Mouse (Mus musculus) stomach, embryonic 15.5 days (tissue): ENCODE data around the gene Gimap3. TPM values are rescaled to one million over a fixed set of nuclear protein-coding genes. Genes with fewer than 3 reads are reported as not detected.

ENCODE experiments used
- ATAC-seq: fragments of 200-750 bp; cut with Nextera tagmentation; 2 replicates; pipeline ENCODE4 v1.8.0; 2017; ENCODE audit warnings: low read depth, moderate number of reproducible peaks, moderate TSS enrichment; ENCODE audit not compliant: insufficient read depth, low FRiP score
- H3K27ac ChIP-seq: fragments of 300-500 bp; sonication (generic); 2 replicates; pipeline ENCODE4 v1.5.1; 2015; ENCODE audit warnings: mild to moderate bottlenecking, inconsistent platforms
- H3K27me3 ChIP-seq: fragments of 300-500 bp; sonication (generic); replicated peaks from 2 replicates; pipeline ENCODE4 v1.6.1; 2015; ENCODE audit warnings: inconsistent platforms
- H3K36me3 ChIP-seq: fragments of 300-500 bp; sonication (generic); 2 replicates; pipeline ENCODE4 v1.6.1; 2015; ENCODE audit warnings: inconsistent platforms
- H3K4me1 ChIP-seq: fragments of 300-500 bp; sonication (generic); 2 replicates; pipeline ENCODE4 v1.6.1; 2015; ENCODE audit warnings: inconsistent platforms
- H3K4me2 ChIP-seq: fragments of 300-500 bp; sonication (generic); 2 replicates; pipeline ENCODE4 v1.6.1; 2015; ENCODE audit warnings: mild to moderate bottlenecking, inconsistent platforms
- H3K4me3 ChIP-seq: fragments of 300-500 bp; sonication (generic); replicated peaks from 2 replicates; pipeline ENCODE4 v1.5.1; 2015; ENCODE audit warnings: inconsistent platforms
- H3K9ac ChIP-seq: fragments of 300-500 bp; sonication (generic); 2 replicates; pipeline ENCODE4 v1.6.1; 2015; ENCODE audit warnings: inconsistent platforms
- H3K9me3 ChIP-seq: fragments of 300-500 bp; sonication (generic); 2 replicates; pipeline ENCODE4 v1.6.1; 2016; ENCODE audit warnings: inconsistent platforms
- WGBS: fragments of 180-500 bp; shearing (Covaris S2); methylation state at CpG from one replicate; pipeline ENCODE4 v1.1.7; 2015; 5-methylcytosine and 5-hydroxymethylcytosine counted together
- polyA plus RNA-seq: library from polyadenylated mRNA; unstranded; fragments of >200 nt; fragmentation: Nextera tagmentation; extraction: Ambion mirVana; gene quantifications from 2 replicates; pipeline ENCODE4 v1.2.1, GENCODE M21; 2015

Gimap3 gene
- polyA plus RNA-seq, 1 experiment from 2014 or later: 0.06 TPM

- H3K27ac ChIP-seq: peak overlapping the region; percentile 42; the same call in 1 of the 2 replicates
- WGBS: 25% methylated on average over 3 of the region's 3 CpGs
- peak; percentile 54; the same call in 1 of the 2 replicates for ATAC-seq
- no peak overlapping the region for H3K9ac ChIP-seq
- peaks cover 12% of the 10 kb centered on the region; the same call in 1 of the 2 replicates for H3K4me1 ChIP-seq
- no peaks in the 10 kb centered on the region for H3K9me3 ChIP-seq
- H3K27me3 ChIP-seq: no peaks in the 10 kb centered on the region; the same call in 1 of the 2 replicates
- no peak overlapping the region for H3K4me3 ChIP-seq
- H3K4me2 ChIP-seq: peak overlapping the region; percentile 87; the same call in 1 of the 2 replicates
- H3K36me3 ChIP-seq: no peaks in the 10 kb centered on the region
Measured at GRCm38 (mm10) chr6:48741273-48741672, 29.4 kb downstream of the Gimap3 start.

DNA sequence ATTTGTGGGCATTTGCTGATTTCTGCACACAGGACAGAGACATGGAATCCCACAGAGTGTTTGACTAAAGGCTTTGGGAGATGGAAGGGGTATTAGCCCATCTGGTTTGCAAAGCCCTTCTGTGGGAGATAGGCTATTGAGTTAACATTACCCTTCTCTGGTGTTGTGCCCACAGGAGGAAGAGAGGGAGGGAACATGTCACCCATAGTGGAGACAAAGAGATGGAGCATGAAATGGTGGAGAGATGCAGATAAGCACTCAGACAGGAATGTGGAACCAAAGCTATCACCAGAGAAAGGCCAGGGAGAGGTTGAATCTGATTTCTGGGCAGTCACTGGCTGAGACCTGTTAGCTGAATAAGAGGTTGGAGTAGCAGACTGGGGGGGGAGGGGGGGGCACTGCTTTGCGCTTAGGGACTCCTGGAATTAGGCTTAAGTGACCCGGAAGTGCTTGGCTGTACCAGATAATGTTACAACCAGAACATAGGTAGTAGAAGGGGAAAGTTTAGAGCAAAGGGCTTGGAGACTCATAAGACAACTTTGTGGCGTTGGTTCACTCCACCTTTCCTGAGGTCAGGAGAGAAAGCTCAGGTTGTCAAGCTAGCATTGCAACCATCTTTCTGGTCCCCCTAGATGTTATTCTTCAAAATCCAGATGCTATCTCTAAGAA, 30.0 kb downstream of the Gimap3 start:
- H3K27me3 ChIP-seq: no peaks in the 10 kb centered on the region; the same call in 1 of the 2 replicates
- H3K27ac ChIP-seq: peak overlapping the region; percentile 44
- WGBS: 70% methylated on average over 3 of the region's 3 CpGs
- H3K4me1 ChIP-seq: peaks cover 9% of the 10 kb centered on the region; the same call in 1 of the 2 replicates
- H3K36me3 ChIP-seq: no peaks in the 10 kb centered on the region
- peak overlapping the region; percentile 87 for H3K4me2 ChIP-seq
- H3K9me3 ChIP-seq: no peaks in the 10 kb centered on the region
- no peak overlapping the region for H3K4me3 ChIP-seq
- ATAC-seq: no peak
- H3K9ac ChIP-seq: no peak overlapping the region

DNA sequence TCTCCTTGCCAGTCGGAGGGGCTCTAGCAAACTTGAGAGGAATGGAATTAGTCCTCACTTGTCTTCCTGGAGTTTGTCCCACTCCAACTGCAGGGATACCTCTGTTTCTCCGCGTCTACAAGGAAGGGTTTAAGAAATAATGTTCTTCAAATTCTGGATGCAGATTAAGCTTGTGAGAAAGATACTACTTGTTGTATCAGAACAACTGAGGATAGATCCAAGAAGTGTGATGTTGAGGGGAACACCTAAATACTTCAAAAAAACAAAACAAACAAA, 30.9 kb downstream of the Gimap3 start:
- no peaks in the 10 kb centered on the region for H3K36me3 ChIP-seq
- no peak overlapping the region for H3K27ac ChIP-seq
- no peak overlapping the region for H3K4me3 ChIP-seq
- H3K4me1 ChIP-seq: peaks cover 9% of the 10 kb centered on the region; the same call in 1 of the 2 replicates
- H3K4me2 ChIP-seq: no peak overlapping the region
- ATAC-seq: no peak
- WGBS: 77% methylated on average over 3 of the region's 3 CpGs
- H3K9me3 ChIP-seq: no peaks in the 10 kb centered on the region
- H3K9ac ChIP-seq: no peak overlapping the region
- no peaks in the 10 kb centered on the region; the same call in 1 of the 2 replicates for H3K27me3 ChIP-seq

DNA sequence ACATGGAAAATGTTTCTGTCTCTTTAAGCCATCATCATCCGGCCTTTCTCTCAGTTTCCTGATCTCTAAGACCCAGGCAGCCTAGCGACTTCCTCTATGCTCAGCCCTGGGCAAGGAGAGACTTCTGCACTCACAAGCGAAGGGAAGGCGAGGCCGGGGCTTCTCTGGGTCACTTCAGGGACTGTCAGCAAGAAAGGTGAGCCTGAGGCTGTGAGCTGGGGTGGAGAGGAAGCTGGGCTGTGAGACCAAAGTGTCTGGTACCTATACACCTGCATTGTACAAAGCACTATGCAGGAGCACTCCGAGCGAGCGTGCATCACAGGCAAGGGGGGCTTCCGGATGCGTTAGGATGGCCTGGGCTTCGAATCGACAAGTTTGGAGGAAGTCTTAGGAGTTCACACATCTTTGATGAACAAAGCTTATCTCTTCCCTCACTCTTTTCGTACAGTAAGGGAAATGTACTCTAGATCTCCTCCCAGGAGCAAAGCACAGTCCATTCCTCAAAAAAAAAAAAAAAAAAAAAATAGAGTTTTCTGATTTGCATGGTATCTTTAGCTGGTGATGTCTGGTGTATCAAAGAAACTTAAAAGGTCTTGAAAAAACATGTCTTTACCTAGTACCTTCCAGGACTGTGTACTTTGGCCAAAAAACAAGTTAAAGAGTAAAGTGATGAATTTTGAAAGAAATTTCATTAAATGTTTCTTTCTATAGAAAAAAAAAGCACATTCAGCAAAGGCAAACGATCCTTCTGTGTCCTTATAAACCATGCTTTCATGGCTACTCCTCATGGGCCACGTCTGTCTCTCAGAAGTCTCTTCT, 31.5 kb downstream of the Gimap3 start, which contains the start of gene Gimap1:
Gene Gimap1 (plus strand): TSS at position 94 of the 819 bp plus-strand sequence.
- H3K9me3 ChIP-seq: no peaks in the 10 kb centered on the region
- 0 out of 2 replicates have a peak within 1 kb of the TSS, but pooled peaks have one; percentile 9 for H3K4me2 ChIP-seq
- H3K27me3 ChIP-seq: no peaks in the 10 kb centered on the region; the same call in 1 of the 2 replicates
- no peak within 1 kb of the TSS for H3K9ac ChIP-seq
- H3K4me1 ChIP-seq: peaks cover 9% of the 10 kb centered on the region; the same call in 1 of the 2 replicates
- H3K27ac ChIP-seq: no peak within 1 kb of the TSS
- H3K4me3 ChIP-seq: peak within 1 kb of the TSS; percentile 19
- 60% methylated on average over 15 of the region's 15 CpGs for WGBS
- ATAC-seq: no peak
- no peaks in the 10 kb centered on the region for H3K36me3 ChIP-seq

DNA sequence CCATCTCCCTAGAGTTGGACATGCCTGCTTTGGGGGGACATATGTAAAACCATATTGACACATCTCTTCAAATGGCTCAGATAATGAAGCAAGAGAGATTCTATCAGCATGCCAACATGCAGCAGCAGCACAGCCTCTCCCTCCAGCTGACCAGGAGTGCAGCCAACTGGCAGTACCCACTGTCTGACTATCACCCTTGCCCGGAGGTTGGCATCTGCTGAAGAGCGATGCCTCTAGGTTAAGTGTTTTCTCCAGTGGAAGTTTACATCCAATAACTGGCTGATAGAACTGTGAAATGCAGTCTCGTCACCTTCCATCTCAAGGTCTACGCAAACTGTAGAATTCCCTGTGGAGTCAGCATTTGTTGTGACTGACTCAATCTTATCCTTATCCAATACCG, 33.0 kb downstream of the Gimap3 start:
- H3K36me3 ChIP-seq: no peaks in the 10 kb centered on the region
- no peak overlapping the region for H3K4me2 ChIP-seq
- H3K9me3 ChIP-seq: no peaks in the 10 kb centered on the region
- no peak for ATAC-seq
- no peaks in the 10 kb centered on the region; the same call in 1 of the 2 replicates for H3K27me3 ChIP-seq
- no peak overlapping the region for H3K27ac ChIP-seq
- 91% methylated on average over 5 of the region's 5 CpGs for WGBS
- H3K9ac ChIP-seq: no peak overlapping the region
- peaks cover 8% of the 10 kb centered on the region; the same call in 1 of the 2 replicates for H3K4me1 ChIP-seq
- H3K4me3 ChIP-seq: no peak overlapping the region

DNA sequence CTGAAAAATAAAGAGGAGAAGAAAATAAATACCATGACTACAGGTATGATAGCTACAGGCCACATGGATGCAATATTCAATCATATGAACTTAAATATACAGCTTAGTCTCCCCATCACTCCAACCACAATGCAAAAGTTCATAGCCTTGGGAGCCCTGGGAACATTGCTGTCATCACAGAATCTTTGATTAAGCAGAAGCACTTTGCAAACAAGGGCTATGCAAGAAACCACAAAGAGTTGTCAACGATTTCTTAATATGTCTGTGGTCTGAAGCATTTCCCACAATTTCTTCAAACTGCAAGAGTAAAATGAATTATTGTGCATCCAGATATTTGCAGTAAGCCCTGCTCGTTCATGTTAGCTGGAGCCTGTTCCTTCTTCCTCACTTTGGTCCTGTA, 33.6 kb downstream of the Gimap3 start:
- Histone ChIP-seq H3K27me3 (no peaks in the 10 kb centered on the region), H3K4me2 (no peak overlapping the region), H3K9ac (no peak overlapping the region), H3K27ac (no peak overlapping the region), H3K36me3 (no peaks in the 10 kb centered on the region), H3K9me3 (no peaks in the 10 kb centered on the region), H3K4me3 (no peak overlapping the region), H3K4me1 (peaks cover 4% of the 10 kb centered on the region; the same call in 1 of the 2 replicates)
- no peak for ATAC-seq
- 68% methylated on average over 2 of the region's 2 CpGs for WGBS

DNA sequence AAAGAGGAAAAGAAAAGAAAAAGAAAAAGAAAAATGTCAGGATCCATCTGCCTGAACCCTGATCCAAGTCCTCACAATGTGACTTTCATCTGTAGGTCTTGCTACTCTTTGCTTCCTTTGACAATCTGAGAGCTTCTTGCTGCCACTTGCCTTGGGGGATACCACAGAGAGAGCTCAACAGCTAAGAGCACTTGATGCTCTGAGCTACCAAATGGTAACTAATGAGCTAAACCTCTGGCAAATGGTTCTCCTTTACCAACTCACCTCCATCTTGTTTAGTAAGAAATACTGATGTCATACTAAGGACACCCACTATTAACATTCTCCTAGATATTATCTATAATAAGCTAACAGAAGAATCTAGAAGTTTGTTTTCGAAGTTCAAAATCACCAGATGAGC, 37.0 kb downstream of the Gimap3 start:
- Histone ChIP-seq H3K4me1 (no peaks in the 10 kb centered on the region), H3K27me3 (no peaks in the 10 kb centered on the region), H3K36me3 (no peaks in the 10 kb centered on the region), H3K9ac (no peak overlapping the region), H3K9me3 (no peaks in the 10 kb centered on the region), H3K27ac (no peak overlapping the region), H3K4me2 (no peak overlapping the region), H3K4me3 (no peak overlapping the region)
- 92% methylated on average over 1 of the region's 1 CpGs for WGBS
- no peak for ATAC-seq

DNA sequence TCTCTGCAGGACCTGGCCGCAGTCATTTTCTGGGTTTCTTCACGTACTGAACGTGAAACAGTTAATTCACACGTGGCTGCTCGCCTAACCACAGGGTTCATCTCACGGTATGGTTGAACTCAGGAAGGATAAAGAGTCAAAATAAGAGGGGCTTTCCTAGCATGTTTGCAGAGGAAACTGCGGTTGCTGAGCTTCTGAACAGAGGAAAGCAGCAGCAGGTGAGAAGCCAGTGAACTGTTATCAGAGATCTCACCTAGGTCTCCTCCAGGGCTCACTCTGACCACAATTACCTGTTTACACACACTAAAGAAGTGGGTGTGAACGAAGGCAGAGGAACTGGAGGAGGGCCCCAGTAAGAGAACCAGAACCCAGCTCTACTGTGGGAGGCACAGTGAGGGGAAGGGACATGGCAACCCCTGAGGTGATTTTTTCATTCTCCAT, 37.8 kb downstream of the Gimap3 start:
- no peak overlapping the region for H3K27ac ChIP-seq
- H3K4me3 ChIP-seq: no peak overlapping the region
- H3K4me1 ChIP-seq: no peaks in the 10 kb centered on the region
- no peaks in the 10 kb centered on the region for H3K27me3 ChIP-seq
- 34% methylated on average over 8 of the region's 8 CpGs for WGBS
- H3K36me3 ChIP-seq: no peaks in the 10 kb centered on the region
- H3K9me3 ChIP-seq: no peaks in the 10 kb centered on the region
- ATAC-seq: no peak
- no peak overlapping the region for H3K9ac ChIP-seq
- no peak overlapping the region for H3K4me2 ChIP-seq

- Histone ChIP-seq H3K4me3 (no peak overlapping the region), H3K27me3 (no peaks in the 10 kb centered on the region), H3K4me1 (no peaks in the 10 kb centered on the region; the same call in 1 of the 2 replicates), H3K4me2 (no peak overlapping the region), H3K36me3 (no peaks in the 10 kb centered on the region), H3K9ac (no peak overlapping the region), H3K9me3 (no peaks in the 10 kb centered on the region), H3K27ac (no peak overlapping the region)
- no peak for ATAC-seq
- 93% methylated on average over 5 of the region's 5 CpGs for WGBS
Measured at GRCm38 (mm10) chr6:48727761-48728160, 42.9 kb downstream of the Gimap3 start.

DNA sequence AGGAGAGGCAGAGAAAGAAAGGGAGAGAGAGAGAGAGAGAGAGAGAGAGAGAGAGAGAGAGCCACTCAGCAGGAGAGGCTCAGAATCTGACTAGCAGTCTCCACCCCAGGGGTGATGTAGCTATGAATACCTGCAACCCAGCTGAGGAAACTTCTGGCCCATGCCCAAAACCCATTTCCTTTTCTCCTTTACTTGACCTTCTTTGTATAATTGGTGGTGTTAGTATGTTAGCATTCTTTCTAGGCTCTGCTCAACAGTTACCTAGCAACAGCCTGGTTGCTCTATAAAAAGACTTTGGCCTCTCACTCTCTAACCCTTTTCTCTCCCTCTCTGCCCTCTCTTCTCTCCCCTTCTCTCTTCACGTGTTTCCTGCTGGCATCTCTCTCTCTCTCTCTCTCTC, 45.2 kb downstream of the Gimap3 start:
- Histone ChIP-seq H3K27me3 (no peaks in the 10 kb centered on the region), H3K4me3 (no peak overlapping the region), H3K27ac (no peak overlapping the region), H3K9ac (no peak overlapping the region), H3K4me2 (no peak overlapping the region), H3K36me3 (no peaks in the 10 kb centered on the region), H3K9me3 (no peaks in the 10 kb centered on the region), H3K4me1 (no peaks in the 10 kb centered on the region; the same call in 1 of the 2 replicates)
- peak; percentile 66; the same call in 1 of the 2 replicates for ATAC-seq
- 0% methylated on average over 1 of the region's 1 CpGs for WGBS

DNA sequence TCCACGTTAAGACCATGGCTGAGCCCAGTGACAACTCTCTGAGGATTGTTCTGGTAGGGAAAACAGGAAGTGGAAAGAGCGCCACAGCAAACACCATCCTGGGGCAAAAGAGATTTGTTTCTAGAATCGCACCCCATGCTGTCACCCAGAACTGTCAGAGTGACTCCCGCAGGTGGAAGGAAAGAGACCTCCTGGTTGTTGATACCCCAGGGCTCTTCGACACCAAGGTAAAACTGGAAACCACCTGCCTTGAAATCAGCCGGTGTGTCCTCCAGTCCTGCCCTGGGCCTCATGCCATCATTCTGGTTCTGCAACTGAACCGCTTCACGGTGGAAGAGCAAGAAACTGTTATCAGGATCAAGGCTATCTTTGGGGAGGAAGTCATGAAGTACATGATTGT, 47.2 kb downstream of the Gimap3 start:
- Histone ChIP-seq H3K4me2 (no peak overlapping the region), H3K9ac (no peak overlapping the region), H3K27ac (no peak overlapping the region), H3K9me3 (no peaks in the 10 kb centered on the region), H3K27me3 (no peaks in the 10 kb centered on the region), H3K4me3 (no peak overlapping the region), H3K4me1 (no peaks in the 10 kb centered on the region; the same call in 1 of the 2 replicates), H3K36me3 (no peaks in the 10 kb centered on the region)
- WGBS: 79% methylated on average over 8 of the region's 8 CpGs
- no peak for ATAC-seq

- Histone ChIP-seq H3K4me2 (no peak overlapping the region), H3K4me1 (no peaks in the 10 kb centered on the region), H3K9me3 (no peaks in the 10 kb centered on the region), H3K27me3 (no peaks in the 10 kb centered on the region), H3K9ac (no peak overlapping the region), H3K36me3 (no peaks in the 10 kb centered on the region), H3K4me3 (no peak overlapping the region), H3K27ac (no peak overlapping the region)
- 82% methylated on average over 4 of the region's 4 CpGs for WGBS
- ATAC-seq: no peak
Measured at GRCm38 (mm10) chr6:48720326-48720725, 50.3 kb downstream of the Gimap3 start.
